Mouse (Mus musculus): Measurements from ENCODE around the gene Ephb2. TPM values are rescaled to one million over a fixed set of nuclear protein-coding genes. Genes with fewer than 3 reads are reported as not detected.

The Ephb2 gene
- polyA plus RNA-seq, 1 experiment from 2014 or later: 4.6 TPM

- H3K9me3 ChIP-seq (replicated peaks; ENCODE audit: low read length): no peaks in the 10 kb centered on the region
- no peak for TF ChIP-seq CTCF (IDR thresholded peaks at IDR 0.05; ENCODE audit: low read depth)
- no peaks in the 10 kb centered on the region for H3K27me3 ChIP-seq (ENCODE audit: insufficient read depth, low read length)
- H3K4me2 ChIP-seq (ENCODE audit: low read length): no peak overlapping the region
- no peaks in the 10 kb centered on the region for H3K36me3 ChIP-seq (ENCODE audit: insufficient read depth, low read length)
- WGBS: 86% methylated on average over 10 of the region's 10 CpGs
- H3K9ac ChIP-seq (ENCODE audit: low read depth, low read length): no peak overlapping the region
- DNase-seq (ENCODE audit: low spot score) (no peak), ATAC-seq (replicated peaks; ENCODE audit: low FRiP score, low read depth) (no peak)
- no peak overlapping the region for H3K27ac ChIP-seq
- 0 out of 2 replicates have a peak, but pooled peaks cover 5% of the 10 kb centered on the region for H3K4me1 ChIP-seq (replicated peaks; ENCODE audit: insufficient read depth, low read length)
- H3K4me3 ChIP-seq (replicated peaks; ENCODE audit: low read depth, low read length): no peak overlapping the region
Observed at GRCm38 (mm10) chr4:136653692-136654234, 182.0 kb downstream of the Ephb2 start.

GRCm38 (mm10) chr4:136653019-136653418 is 182.8 kb downstream of the Ephb2 start:
- WGBS: 55% methylated on average over 6 of the region's 6 CpGs
- no peak overlapping the region for H3K9ac ChIP-seq (ENCODE audit: low read depth, low read length)
- DNase-seq (ENCODE audit: low spot score) (no peak), ATAC-seq (replicated peaks; ENCODE audit: low FRiP score, low read depth) (no peak)
- no peak overlapping the region for H3K4me3 ChIP-seq (replicated peaks; ENCODE audit: low read depth, low read length)
- H3K27me3 ChIP-seq (ENCODE audit: insufficient read depth, low read length): no peaks in the 10 kb centered on the region
- TF ChIP-seq CTCF (IDR thresholded peaks at IDR 0.05; ENCODE audit: low read depth): no peak
- no peak overlapping the region for H3K27ac ChIP-seq
- H3K9me3 ChIP-seq (replicated peaks; ENCODE audit: low read length): no peaks in the 10 kb centered on the region
- H3K36me3 ChIP-seq (ENCODE audit: insufficient read depth, low read length): no peaks in the 10 kb centered on the region
- 0 out of 2 replicates have a peak, but pooled peaks cover 5% of the 10 kb centered on the region for H3K4me1 ChIP-seq (replicated peaks; ENCODE audit: insufficient read depth, low read length)
- H3K4me2 ChIP-seq (ENCODE audit: low read length): no peak overlapping the region

- no peak for ATAC-seq (replicated peaks; ENCODE audit: low FRiP score, low read depth)
- WGBS: 68% methylated on average over 11 of the region's 11 CpGs
- TF ChIP-seq CTCF (IDR thresholded peaks at IDR 0.05; ENCODE audit: low read depth): no peak
Observed at GRCm38 (mm10) chr4:136652528-136652910, 183.3 kb downstream of the Ephb2 start.

DNA sequence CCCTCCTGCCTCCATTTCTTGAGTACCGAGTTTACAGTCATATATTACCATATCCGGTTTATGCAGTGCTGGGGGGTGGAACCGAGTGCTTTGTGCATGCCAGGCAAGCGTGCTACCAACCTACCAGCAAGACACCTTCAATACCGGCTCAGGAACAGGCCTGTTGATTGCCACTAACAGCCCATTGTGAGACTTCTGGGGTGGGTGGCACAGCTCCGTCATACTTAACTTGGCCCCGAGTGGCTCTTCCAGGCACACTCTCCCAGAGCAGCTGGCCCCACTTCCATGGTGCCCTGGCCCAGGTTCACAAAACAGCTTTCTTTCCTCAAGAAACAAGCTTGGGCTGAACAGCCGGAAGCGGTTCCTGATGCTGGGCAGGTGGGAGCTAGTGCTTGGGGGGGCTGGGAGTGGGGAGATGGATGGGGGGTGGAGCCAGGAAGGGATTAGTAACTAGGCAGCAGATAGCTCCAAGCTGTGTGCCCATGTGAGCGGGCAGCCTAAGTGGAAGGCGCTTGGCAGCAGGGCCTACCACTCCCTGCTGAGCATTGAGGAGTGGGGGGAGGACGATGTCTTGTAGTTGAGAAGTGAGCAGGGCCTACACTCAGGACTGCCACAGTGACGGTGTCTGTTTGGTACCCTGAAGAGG is 183.8 kb downstream of the Ephb2 start:
- Histone ChIP-seq H3K27me3 (ENCODE audit: insufficient read depth, low read length) (no peaks in the 10 kb centered on the region), H3K4me1 (replicated peaks; ENCODE audit: insufficient read depth, low read length) (0 out of 2 replicates have a peak, but pooled peaks cover 5% of the 10 kb centered on the region), H3K9ac (ENCODE audit: low read depth, low read length) (no peak overlapping the region), H3K4me3 (replicated peaks; ENCODE audit: low read depth, low read length) (no peak overlapping the region), H3K4me2 (ENCODE audit: low read length) (no peak overlapping the region), H3K9me3 (replicated peaks; ENCODE audit: low read length) (no peaks in the 10 kb centered on the region), H3K27ac (no peak overlapping the region), H3K36me3 (ENCODE audit: insufficient read depth, low read length) (no peaks in the 10 kb centered on the region)
- DNase-seq (ENCODE audit: low spot score) (no peak), ATAC-seq (replicated peaks; ENCODE audit: low FRiP score, low read depth) (no peak)
- WGBS: 83% methylated on average over 13 of the region's 13 CpGs
- TF ChIP-seq CTCF (IDR thresholded peaks at IDR 0.05; ENCODE audit: low read depth): no peak

More at GRCm38 (mm10) chr4:136652528-136652910, 183.3 kb downstream of the Ephb2 start:
- DNase-seq (ENCODE audit: low spot score): no peak
- H3K27ac ChIP-seq: no peak overlapping the region
- H3K4me3 ChIP-seq (replicated peaks; ENCODE audit: low read depth, low read length): no peak overlapping the region
- H3K4me1 ChIP-seq (replicated peaks; ENCODE audit: insufficient read depth, low read length): 0 out of 2 replicates have a peak, but pooled peaks cover 5% of the 10 kb centered on the region
- no peak overlapping the region for H3K9ac ChIP-seq (ENCODE audit: low read depth, low read length)
- no peaks in the 10 kb centered on the region for H3K36me3 ChIP-seq (ENCODE audit: insufficient read depth, low read length)
- no peaks in the 10 kb centered on the region for H3K9me3 ChIP-seq (replicated peaks; ENCODE audit: low read length)
- H3K27me3 ChIP-seq (ENCODE audit: insufficient read depth, low read length): no peaks in the 10 kb centered on the region
- no peak overlapping the region for H3K4me2 ChIP-seq (ENCODE audit: low read length)

DNA sequence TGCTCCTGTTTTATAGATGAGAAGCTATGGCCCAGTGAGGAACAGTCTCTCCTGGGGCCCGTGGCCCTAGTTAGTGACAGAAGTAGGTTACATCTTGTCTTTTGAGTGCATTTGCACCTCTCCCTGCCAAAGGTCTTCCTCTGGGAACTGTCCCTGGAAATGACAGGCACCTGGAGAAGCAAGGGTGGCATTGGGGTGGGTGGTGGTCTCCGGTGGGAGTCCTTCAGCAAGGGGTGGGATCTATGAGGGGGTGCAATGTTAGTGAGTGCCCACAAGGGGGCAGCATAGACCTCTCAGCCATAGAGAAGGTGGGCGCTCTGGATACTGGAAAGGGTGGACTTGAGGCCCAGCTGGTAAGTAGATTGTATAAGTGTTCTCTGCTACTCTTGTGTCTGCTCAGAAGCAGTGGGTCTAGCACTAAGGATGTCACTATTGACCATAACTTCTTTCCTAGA is 184.4 kb downstream of the Ephb2 start:
- DNase-seq (ENCODE audit: low spot score): peak; percentile 82
- WGBS: 64% methylated on average over 3 of the region's 3 CpGs

DNA sequence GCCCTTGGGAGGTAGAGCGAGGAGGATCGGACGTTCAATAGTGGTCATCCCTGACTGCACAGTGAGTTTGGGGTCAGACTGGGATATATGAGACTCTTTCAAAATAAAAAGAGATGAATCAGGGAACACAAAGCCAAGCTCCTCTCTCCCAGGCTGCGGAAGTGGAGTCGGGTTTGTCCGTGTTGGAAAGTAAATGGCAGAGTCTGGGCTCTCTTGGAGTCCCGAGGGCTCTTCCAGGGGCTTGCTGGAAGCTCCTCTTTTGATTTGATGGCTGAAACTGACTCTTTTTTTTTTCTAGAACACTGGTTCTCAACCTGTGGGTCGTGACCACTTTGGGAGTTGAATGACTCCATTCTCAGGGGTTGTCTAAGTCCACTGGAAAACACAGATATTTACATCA is 185.5 kb downstream of the Ephb2 start:
- peak; percentile 27 for DNase-seq (ENCODE audit: low spot score)
- WGBS: 51% methylated on average over 8 of the region's 8 CpGs
- Histone ChIP-seq H3K36me3 (ENCODE audit: insufficient read depth, low read length) (no peaks in the 10 kb centered on the region), H3K4me2 (ENCODE audit: low read length) (no peak overlapping the region), H3K9me3 (replicated peaks; ENCODE audit: low read length) (no peaks in the 10 kb centered on the region), H3K4me3 (replicated peaks; ENCODE audit: low read depth, low read length) (no peak overlapping the region), H3K4me1 (replicated peaks; ENCODE audit: insufficient read depth, low read length) (0 out of 2 replicates have a peak, but pooled peaks cover 5% of the 10 kb centered on the region), H3K27me3 (ENCODE audit: insufficient read depth, low read length) (no peaks in the 10 kb centered on the region), H3K9ac (ENCODE audit: low read depth, low read length) (no peak overlapping the region), H3K27ac (no peak overlapping the region)
- TF ChIP-seq CTCF (IDR thresholded peaks at IDR 0.05; ENCODE audit: low read depth): no peak
- ATAC-seq (replicated peaks; ENCODE audit: low FRiP score, low read depth): no peak

More for the DNA sequence above, 184.4 kb downstream of the Ephb2 start:
- Histone ChIP-seq H3K27me3 (ENCODE audit: insufficient read depth, low read length) (no peaks in the 10 kb centered on the region), H3K4me3 (replicated peaks; ENCODE audit: low read depth, low read length) (no peak overlapping the region), H3K36me3 (ENCODE audit: insufficient read depth, low read length) (no peaks in the 10 kb centered on the region), H3K4me2 (ENCODE audit: low read length) (no peak overlapping the region), H3K9me3 (replicated peaks; ENCODE audit: low read length) (no peaks in the 10 kb centered on the region), H3K4me1 (replicated peaks; ENCODE audit: insufficient read depth, low read length) (0 out of 2 replicates have a peak, but pooled peaks cover 5% of the 10 kb centered on the region), H3K9ac (ENCODE audit: low read depth, low read length) (no peak overlapping the region), H3K27ac (no peak overlapping the region)
- peak; percentile 84 for TF ChIP-seq CTCF (IDR thresholded peaks at IDR 0.05; ENCODE audit: low read depth)
- no peak for ATAC-seq (replicated peaks; ENCODE audit: low FRiP score, low read depth)

Measured in kidney, postnatal 0 days (tissue).